Mouse (Mus musculus) T-helper 1 cell (primary cell): ENCODE measurements around the gene Gm9611.
"Not testable (repeated sequence)": the region's sequence is repeated elsewhere in the genome, so short reads cannot be mapped to it uniquely, and the experiment has no call there.

Source experiments
- in situ Hi-C: fragments of 300-600 bp; cut with MboI, MseI; formaldehyde crosslinking; loops from one replicate; pipeline ENCODE4 v1.15.1; 2025; ENCODE audit warnings: high pct_unique_total_duplicates

Gm9611 gene

GRCm38 (mm10) chr14:42297258-42297657 is at the start of gene Gm9611:
Gm9611 (minus strand) TSS chr14:42297358.
- in situ Hi-C loops, result not testable (repeated sequence)

DNA sequence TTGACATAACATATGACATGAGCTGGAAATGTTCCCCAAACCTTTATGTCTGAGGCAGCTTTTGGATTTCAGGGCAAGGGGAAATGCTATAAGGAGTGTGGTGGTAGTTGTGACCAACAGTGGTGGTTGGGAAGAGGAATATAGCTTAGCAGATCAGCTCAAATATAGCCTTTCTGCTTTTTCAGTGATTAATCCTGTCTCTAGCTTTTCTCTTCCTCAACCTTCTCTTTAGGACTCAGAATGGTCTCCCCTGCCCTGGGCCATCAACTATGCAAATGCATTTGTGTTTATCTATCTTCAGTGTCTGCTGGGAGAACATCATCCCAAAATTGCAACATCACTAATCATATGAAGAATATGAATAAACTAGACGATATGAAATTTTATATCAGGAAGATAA is 12.8 kb upstream of the Gm9611 start, which contains the start of gene Gm7995:
TSS of gene Gm7995 (plus strand) at position 301 of the 400 bp plus-strand sequence.
- in situ Hi-C loops, result not testable (repeated sequence)

DNA sequence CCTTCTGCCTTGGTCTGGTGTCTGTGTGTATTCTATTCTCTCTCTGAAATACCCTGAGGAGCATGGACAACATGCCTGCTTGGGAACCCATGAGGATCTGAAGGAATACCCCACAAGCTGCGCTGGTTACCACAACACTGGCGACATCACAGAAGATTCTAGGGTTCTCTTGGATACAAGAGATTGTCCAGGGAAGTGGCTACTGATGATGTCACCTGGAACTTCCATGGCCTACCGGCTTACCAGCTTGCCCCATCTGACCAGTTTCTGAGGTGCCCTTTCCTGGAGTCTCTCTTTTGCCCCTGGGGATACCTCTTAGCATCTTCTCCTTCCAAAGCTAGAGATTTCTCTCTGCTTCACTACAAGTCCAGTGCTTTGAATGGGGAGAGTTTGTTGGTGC is 37.2 kb downstream of the Gm9611 start, which contains the start of gene Gm17026:
TSS of gene Gm17026 (minus strand) at position 101 of the 400 bp plus-strand sequence.
- in situ Hi-C loops, result loop anchor here (5.0 to 25.0 kb wide), 2 partner anchors 337 to 1427 kb away; partner anchors contain the start of genes Gm17124, Gm7324 and Gm8165
